Comparison of ENCODE assay signal across 7 mouse cellular contexts in genomic region chr8:83697374-83698220, GRCm38 (mm10). TPM values are rescaled to one million over a fixed set of nuclear protein-coding genes. Genes with fewer than 3 reads are reported as not detected.
DNase-seq lines count a peak whose midpoint lies in the region; ATAC-seq and TF ChIP-seq lines count a peak whose summit lies in the region.

No protein-coding gene starts in this region.

- H3K4me3 ChIP-seq in brown adipose tissue, adult 24 weeks (ENCODE audit: insufficient read depth, low read depth, low read length) = peak overlapping the region; percentile 95
- H3K4me3 ChIP-seq in heart, adult 2 months = peak overlapping the region; percentile 100
- peak overlapping the region; percentile 85 for H3K4me3 ChIP-seq in lung, embryonic 15.5 days
- H3K4me3 ChIP-seq in small intestine, adult 2 months (ENCODE audit: low read depth, low read length) = peak overlapping the region; percentile 95

- no peak for ATAC-seq in lung, embryonic 15.5 days (ENCODE audit: borderline replicate concordance, extremely low read depth, low FRiP score, low TSS enrichment)

- no peaks in the 10 kb centered on the region for H3K9me3 ChIP-seq in lung, embryonic 15.5 days

- H3K4me2 ChIP-seq in lung, embryonic 15.5 days = peak overlapping the region; percentile 94

- H3K9ac ChIP-seq in heart, adult 2 months (ENCODE audit: low read depth, low read length) = peak overlapping the region; percentile 94
- H3K9ac ChIP-seq in lung, embryonic 15.5 days = peak overlapping the region; percentile 96

- H3K4me1 ChIP-seq in brown adipose tissue, adult 24 weeks (ENCODE audit: control insufficient read depth, insufficient read depth, insufficient read length, low read length) = peaks cover 35% of the 10 kb centered on the region
- H3K4me1 ChIP-seq in heart, adult 2 months (ENCODE audit: control insufficient read depth, insufficient read depth, low read length) = peaks cover 25% of the 10 kb centered on the region
- H3K4me1 ChIP-seq in lung, embryonic 15.5 days = peaks cover 47% of the 10 kb centered on the region
- peaks cover 39% of the 10 kb centered on the region for H3K4me1 ChIP-seq in small intestine, adult 2 months (ENCODE audit: control insufficient read depth, insufficient read depth, insufficient read length, low read length)

- WGBS in heart, adult 2 months = 6% methylated on average over 19 of the region's 19 CpGs
- WGBS in lung, embryonic 15.5 days = 43% methylated on average over 19 of the region's 19 CpGs
- WGBS in small intestine, adult 2 months = 9% methylated on average over 19 of the region's 19 CpGs

- peak; percentile 54 for DNase-seq in NIH3T3 (ENCODE audit: low read depth)
- peak; percentile 66 to 83 for DNase-seq in heart, adult 2 months
- peak; percentile 69 for DNase-seq in kidney, adult 18-20 months
- DNase-seq in layer of hippocampus, adult 8-10 months (ENCODE audit: low spot score in 2 of 2) = no peak

- H3K27me3 ChIP-seq in heart, adult 2 months (ENCODE audit: control insufficient read depth, insufficient read depth, low read length) = no peaks in the 10 kb centered on the region
- H3K27me3 ChIP-seq in lung, embryonic 15.5 days = no peaks in the 10 kb centered on the region
- H3K27me3 ChIP-seq in small intestine, adult 2 months (ENCODE audit: control insufficient read depth, insufficient read depth, low read length) = no peaks in the 10 kb centered on the region

- TF ChIP-seq CTCF in heart, adult 2 months (IDR thresholded peaks at IDR 0.05) = no peak
- TF ChIP-seq CTCF in small intestine, adult 2 months (IDR thresholded peaks at IDR 0.05; ENCODE audit: extremely low read depth, insufficient read length, insufficient replicate concordance, low read depth, low read length) = peak; percentile 3; the same call in 1 of the 2 replicates

- intact Hi-C loops in heart, adult 2 months (cut with DNase I) = loop anchor here (5.0 kb wide), 1 partner anchor 35 kb away; no protein-coding TSS in a partner anchor

- peak; percentile 48; the same call in 1 of the 2 replicates for TF ChIP-seq POLR2A in heart, adult 2 months (IDR thresholded peaks at IDR 0.05; ENCODE audit: insufficient read depth, low read depth, low read length)
- TF ChIP-seq POLR2A in small intestine, adult 2 months (IDR thresholded peaks at IDR 0.05; ENCODE audit: low read depth, low read length) = peak; percentile 14; the same call in 1 of the 2 replicates

- H3K36me3 ChIP-seq in heart, adult 2 months (ENCODE audit: control insufficient read depth, insufficient read depth, low read length) = peaks cover 2% of the 10 kb centered on the region; the same call in 1 of the 2 replicates
- H3K36me3 ChIP-seq in lung, embryonic 15.5 days = peaks cover 1% of the 10 kb centered on the region; the same call in 1 of the 2 replicates
- H3K36me3 ChIP-seq in small intestine, adult 2 months (ENCODE audit: control insufficient read depth, insufficient read depth, low read length) = peaks cover 2% of the 10 kb centered on the region; the same call in 1 of the 2 replicates

- H3K79me2 ChIP-seq in heart, adult 2 months (replicated peaks; ENCODE audit: control insufficient read depth, insufficient read depth, low read length) = peaks cover 2% of the 10 kb centered on the region; the same call in 1 of the 2 replicates

- TF ChIP-seq EP300 in heart, adult 2 months (IDR thresholded peaks at IDR 0.05; ENCODE audit: insufficient read depth, low read depth, low read length) = 0 out of 2 replicates have a peak, but pooled peaks have one; percentile 64

- H3K27ac ChIP-seq in brown adipose tissue, adult 24 weeks (replicated peaks; ENCODE audit: low read depth, low read length) = peak overlapping the region; percentile 92
- peak overlapping the region; percentile 98 for H3K27ac ChIP-seq in heart, adult 2 months
- peak overlapping the region; percentile 89 for H3K27ac ChIP-seq in lung, embryonic 15.5 days
- peak overlapping the region; percentile 93 for H3K27ac ChIP-seq in small intestine, adult 2 months (ENCODE audit: insufficient read depth, low read depth, low read length)

RNA-seq across cellular contexts. Expression of gene Pkn1, which starts 1.4 kb away (rescaled TPM):
- polyA plus RNA-seq in brown adipose tissue, adult 24 weeks (2012; ENCODE audit: insufficient read depth, insufficient read length, missing spikeins) = 98.1 and 111 TPM in 2 replicates
- total RNA-seq in heart, adult 2 months (2021) = 10 to 100 TPM; 51.1 to 55.6 TPM
- 53.7 and 59.5 TPM in 2 replicates for polyA plus RNA-seq in heart, adult 2 months (2012; rRNA removed)
- polyA plus RNA-seq in lung, embryonic 15.5 days (2015; fragmentation: Nextera tagmentation; extraction: Ambion mirVana) = 35.4 and 38.0 TPM in 2 replicates
- 59.5 and 117 TPM in 2 replicates for polyA plus RNA-seq in small intestine, adult 2 months (2012; rRNA removed)
- 10 to 100 TPM; 55.0 to 58.9 (median 56.5) TPM for total RNA-seq in layer of hippocampus, adult 8-10 months (2022)

RNA-seq across cellular contexts. Expression of gene Ddx39, which starts 17.4 kb away (rescaled TPM):
- polyA plus RNA-seq in brown adipose tissue, adult 24 weeks (2012; ENCODE audit: insufficient read depth, insufficient read length, missing spikeins) = 7.7 and 14.1 TPM in 2 replicates
- total RNA-seq in heart, adult 2 months (2021) = 10 to 100 TPM; 15.7 to 17.7 TPM
- 18.0 and 27.3 TPM in 2 replicates for polyA plus RNA-seq in heart, adult 2 months (2012; rRNA removed)
- polyA plus RNA-seq in lung, embryonic 15.5 days (2015; fragmentation: Nextera tagmentation; extraction: Ambion mirVana) = 186 and 187 TPM in 2 replicates
- polyA plus RNA-seq in small intestine, adult 2 months (2012; rRNA removed) = 26.5 and 39.2 TPM in 2 replicates
- 10 to 100 TPM; 17.4 to 19.4 (median 19.0) TPM for total RNA-seq in layer of hippocampus, adult 8-10 months (2022)

RNA-seq across cellular contexts. Expression of gene Ptger1, which starts 31.1 kb away (rescaled TPM):
- polyA plus RNA-seq in brown adipose tissue, adult 24 weeks (2012; ENCODE audit: insufficient read depth, insufficient read length, missing spikeins) = not detected in 2 replicates
- total RNA-seq in heart, adult 2 months (2021) = under 1 TPM; 0.37 to 0.39 TPM
- polyA plus RNA-seq in heart, adult 2 months (2012; rRNA removed) = 0.41 and 0.79 TPM in 2 replicates
- 1.2 and 1.4 TPM in 2 replicates for polyA plus RNA-seq in lung, embryonic 15.5 days (2015; fragmentation: Nextera tagmentation; extraction: Ambion mirVana)
- polyA plus RNA-seq in small intestine, adult 2 months (2012; rRNA removed) = 2.9 and 3.0 TPM in 2 replicates
- total RNA-seq in layer of hippocampus, adult 8-10 months (2022) = 1 to 10 TPM in 2 of 4 experiments, under 1 TPM in 2; 0.74 to 1.3 (median 1.1) TPM

RNA-seq across cellular contexts. Expression of gene Adgre5, which starts 43.5 kb away (rescaled TPM):
- 30.1 and 34.2 TPM in 2 replicates for polyA plus RNA-seq in brown adipose tissue, adult 24 weeks (2012; ENCODE audit: insufficient read depth, insufficient read length, missing spikeins)
- 10 to 100 TPM; 44.6 to 46.4 TPM for total RNA-seq in heart, adult 2 months (2021)
- polyA plus RNA-seq in heart, adult 2 months (2012; rRNA removed) = 73.1 and 73.9 TPM in 2 replicates
- 56.7 and 64.0 TPM in 2 replicates for polyA plus RNA-seq in lung, embryonic 15.5 days (2015; fragmentation: Nextera tagmentation; extraction: Ambion mirVana)
- 23.7 and 43.2 TPM in 2 replicates for polyA plus RNA-seq in small intestine, adult 2 months (2012; rRNA removed)
- total RNA-seq in layer of hippocampus, adult 8-10 months (2022) = 10 to 100 TPM in 3 of 4 experiments, 1 to 10 TPM in 1; 9.9 to 13.4 (median 10.4) TPM

RNA-seq across cellular contexts. Expression of gene Gipc1, which starts 45.1 kb away (rescaled TPM):
- polyA plus RNA-seq in brown adipose tissue, adult 24 weeks (2012; ENCODE audit: insufficient read depth, insufficient read length, missing spikeins) = 20.8 and 21.2 TPM in 2 replicates
- total RNA-seq in heart, adult 2 months (2021) = 10 to 100 TPM; 23.8 to 25.6 TPM
- 22.3 and 27.7 TPM in 2 replicates for polyA plus RNA-seq in heart, adult 2 months (2012; rRNA removed)
- polyA plus RNA-seq in lung, embryonic 15.5 days (2015; fragmentation: Nextera tagmentation; extraction: Ambion mirVana) = 197 and 199 TPM in 2 replicates
- 23.4 and 35.5 TPM in 2 replicates for polyA plus RNA-seq in small intestine, adult 2 months (2012; rRNA removed)
- total RNA-seq in layer of hippocampus, adult 8-10 months (2022) = 10 to 100 TPM; 47.3 to 56.1 (median 52.2) TPM

Comparison
In these comparisons a context has a peak if more than half of its experiments do, and no peak if none do; other contexts are left out.
1. DNase-seq: peak in NIH3T3 (single experiment), heart, adult 2 months (2 of 2) and kidney, adult 18-20 months (single experiment); none in layer of hippocampus, adult 8-10 months (0 of 2).
2. Peak in every context shown above with its lines, with median percentiles within 50 percentile points of each other: H3K27ac ChIP-seq and H3K4me3 ChIP-seq.